Mouse (Mus musculus): ENCODE results near the gene Spem2. TPM values are rescaled to one million over a fixed set of nuclear protein-coding genes. Genes with fewer than 3 reads are reported as not detected.

The Spem2 gene
- total RNA-seq, 2 experiments from 2014 or later, result not detected

DNA sequence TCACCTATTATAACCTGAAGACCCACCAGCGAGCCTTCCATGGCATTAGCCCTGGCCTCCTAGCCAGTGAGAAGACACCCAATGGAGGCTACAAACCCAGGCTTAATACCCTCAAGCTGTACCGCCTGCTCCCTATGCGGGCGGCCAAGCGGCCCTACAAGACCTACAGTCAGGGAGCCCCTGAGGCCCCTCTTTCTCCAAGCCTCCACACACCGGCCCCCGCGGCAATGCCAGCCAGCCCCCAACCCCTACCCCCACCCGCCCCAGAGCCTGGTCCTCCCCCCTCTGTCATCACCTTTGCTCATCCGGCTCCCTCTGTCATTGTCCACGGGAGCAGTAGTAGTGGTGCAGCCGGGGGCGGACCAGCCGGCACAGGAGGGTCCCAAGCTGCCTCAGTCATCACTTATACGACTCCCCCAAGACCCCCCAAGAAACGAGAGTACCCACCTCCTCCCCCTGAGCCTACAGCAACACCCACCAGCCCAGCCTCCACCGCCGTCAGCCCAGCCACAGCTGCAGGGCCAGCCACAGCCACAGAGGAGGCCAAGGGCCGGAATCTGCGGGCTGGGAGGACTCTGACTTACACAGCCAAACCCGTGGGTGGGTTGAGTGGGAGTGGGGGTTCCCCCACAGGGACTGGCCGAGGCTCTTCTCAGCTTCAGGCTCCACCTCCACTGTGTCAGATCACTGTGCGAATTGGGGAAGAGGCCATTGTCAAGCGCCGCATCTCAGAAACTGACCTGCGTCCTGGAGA, 40.6 kb downstream of the Spem2 start:
- DNase-seq (ENCODE audit: low spot score in 2 of 2), result no peak
- intact Hi-C loops (cut with DNase I), result no loop called here

DNA sequence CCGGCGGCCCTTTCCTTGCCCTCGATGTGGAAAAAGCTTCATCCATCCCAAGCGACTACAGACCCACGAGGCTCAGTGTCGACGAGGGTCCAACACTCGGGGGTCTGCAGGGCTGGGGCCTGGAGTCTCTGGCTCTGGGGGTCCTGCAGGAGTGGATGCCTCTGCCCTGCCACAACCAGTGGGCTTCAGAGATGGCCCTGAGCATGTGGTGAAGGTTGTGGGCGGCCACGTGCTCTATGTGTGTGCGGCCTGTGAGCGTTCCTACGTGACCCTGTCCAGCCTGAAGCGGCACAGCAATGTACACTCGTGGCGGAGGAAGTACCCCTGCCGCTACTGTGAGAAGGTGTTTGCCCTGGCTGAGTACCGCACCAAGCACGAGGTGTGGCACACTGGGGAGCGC, 41.8 kb downstream of the Spem2 start:
- intact Hi-C loops (cut with DNase I), result no loop called here

DNA sequence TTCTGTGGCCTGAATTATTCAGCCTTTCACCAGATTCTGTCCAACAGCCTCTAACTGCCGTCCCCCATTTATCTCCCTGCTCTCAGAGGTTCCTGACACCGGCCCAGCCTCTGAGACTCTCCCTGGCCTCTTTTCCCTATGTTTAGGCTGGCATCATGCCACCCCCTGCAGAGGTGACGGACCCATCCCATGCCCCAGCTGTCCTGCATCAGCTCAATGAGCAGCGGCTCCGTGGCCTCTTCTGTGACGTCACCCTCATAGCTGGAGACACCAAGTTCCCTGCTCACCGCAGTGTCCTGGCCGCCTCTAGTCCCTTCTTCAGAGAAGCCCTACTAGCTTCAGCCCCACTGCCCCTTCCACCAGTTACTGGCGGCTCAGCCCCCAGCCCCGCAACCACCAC, 42.5 kb downstream of the Spem2 start:
- no peak for DNase-seq (ENCODE audit: low spot score in 2 of 2)
- intact Hi-C loops (cut with DNase I), result no loop called here

More for the DNA sequence above, 41.8 kb downstream of the Spem2 start:
- no peak for DNase-seq (ENCODE audit: low spot score in 2 of 2)

DNA sequence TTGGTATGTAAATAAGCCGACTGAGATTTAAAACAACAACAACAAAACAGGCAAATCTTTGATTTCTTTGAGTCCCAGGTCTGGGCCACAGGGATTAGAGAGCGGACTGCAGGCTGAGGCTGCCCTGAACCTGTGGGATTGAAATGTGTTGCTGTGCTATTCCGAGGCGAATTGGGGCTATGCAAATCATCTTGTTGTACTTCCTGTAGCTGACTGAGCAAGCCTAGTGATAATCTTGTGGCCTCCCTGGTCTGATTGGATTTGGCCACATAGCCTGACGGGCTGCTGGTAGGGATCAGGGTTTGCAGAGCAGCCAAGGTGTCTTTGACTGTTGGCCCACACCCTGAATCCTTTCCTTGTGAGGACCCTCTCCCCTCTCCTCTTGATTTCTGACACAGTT, 43.3 kb downstream of the Spem2 start:
- no peak for DNase-seq (ENCODE audit: low spot score in 2 of 2)
- intact Hi-C loops (cut with DNase I), result no loop called here

DNA sequence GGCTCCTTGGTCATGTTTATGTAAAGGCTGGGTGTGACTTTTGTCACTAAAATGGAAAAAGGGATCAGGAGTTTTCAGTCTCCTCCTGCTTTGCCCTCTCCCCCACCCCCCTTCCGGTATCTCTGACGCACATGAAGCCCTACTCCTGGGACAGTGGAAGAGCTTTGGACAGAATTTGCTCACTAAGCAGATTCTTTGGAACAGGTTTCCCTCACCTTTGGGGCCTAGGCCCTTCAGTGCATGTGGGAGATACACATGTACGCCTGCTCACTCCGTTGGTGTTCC, 50.7 kb downstream of the Spem2 start:
- intact Hi-C loops (cut with DNase I), result no loop called here
- DNase-seq (ENCODE audit: low spot score in 2 of 2), result no peak

DNA sequence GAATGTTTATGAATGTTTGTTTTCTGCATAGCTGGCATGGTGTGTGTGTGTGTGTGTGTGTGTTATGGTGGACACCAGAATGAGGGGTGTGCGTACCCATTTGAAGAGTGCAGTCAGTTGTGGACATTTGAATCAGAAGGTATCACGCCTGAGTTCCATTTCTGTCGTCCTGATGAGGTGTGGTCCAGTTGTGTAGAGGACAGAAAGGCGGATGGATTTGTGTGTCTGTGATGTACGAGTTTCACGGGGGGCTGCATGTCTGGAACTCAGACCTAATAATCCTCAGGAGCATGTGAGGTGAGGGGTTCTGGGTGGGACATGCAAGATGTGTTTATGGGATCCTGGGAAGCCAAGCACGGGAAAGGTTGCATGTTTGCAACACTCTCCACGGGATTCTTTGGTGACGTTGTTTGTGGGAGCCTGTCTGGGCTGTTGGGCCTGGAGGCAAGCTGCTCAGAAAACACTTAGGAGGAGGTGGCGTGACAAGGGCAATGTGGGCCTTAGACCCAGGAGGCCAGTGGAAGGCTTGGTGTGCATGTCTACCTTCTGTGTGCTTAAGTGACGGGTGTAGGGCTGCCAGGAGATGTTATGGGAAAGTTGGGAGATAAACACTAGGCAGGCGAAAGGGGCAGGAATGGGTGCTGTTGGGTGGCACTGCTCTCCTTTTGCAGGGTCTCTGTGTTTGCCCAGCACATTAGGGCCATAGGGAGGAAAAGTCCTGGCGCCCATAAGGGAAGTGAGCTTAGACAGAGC, 51.2 kb downstream of the Spem2 start:
- intact Hi-C loops (cut with DNase I), result no loop called here
- DNase-seq (ENCODE audit: low spot score in 2 of 2), result no peak

Other genes starting within 250 kb of the Spem2 start
- 1 to 10 TPM; 6.9 to 8.3 TPM for gene Wrap53, start 238.2 kb downstream of the Spem2 start, total RNA-seq (2021)
- gene Trp53, start 238.1 kb downstream of the Spem2 start, total RNA-seq (2021), result 10 to 100 TPM; 21.2 to 21.9 TPM
- gene Atp1b2, start 212.5 kb downstream of the Spem2 start, total RNA-seq (2021), result 100 to 1,000 TPM; 451 to 452 TPM
- gene Shbg, start 200.6 kb downstream of the Spem2 start, total RNA-seq (2021), result not detected
- gene Sat2, start 196.4 kb downstream of the Spem2 start, total RNA-seq (2021), result 10 to 100 TPM in 1 of 2 experiments, 1 to 10 TPM in 1; 9.9 to 10.2 TPM
- 100 to 1,000 TPM; 107 TPM for gene Fxr2, start 185.5 kb downstream of the Spem2 start, total RNA-seq (2021)
- gene Sox15, start 163.2 kb downstream of the Spem2 start, total RNA-seq (2021), result not detected
- 10 to 100 TPM; 77.6 to 83.7 TPM for gene Mpdu1, start 155.8 kb downstream of the Spem2 start, total RNA-seq (2021)
- 10 to 100 TPM; 13.5 to 13.8 TPM for gene Cd68, start 152.3 kb downstream of the Spem2 start, total RNA-seq (2021)
- gene Eif4a1, start 146.0 kb downstream of the Spem2 start, total RNA-seq (2021), result 100 to 1,000 TPM; 368 to 371 TPM
- 100 to 1,000 TPM in 1 of 2 experiments, 10 to 100 TPM in 1; 91.5 to 102 TPM for gene Senp3, start 136.4 kb downstream of the Spem2 start, total RNA-seq (2021)
- gene Tnfsf13, start 132.7 kb downstream of the Spem2 start, total RNA-seq (2021), result 1 to 10 TPM; 1.7 to 2.0 TPM
- 1 to 10 TPM; 5.8 to 7.6 TPM for gene Tnfsf12, start 122.6 kb downstream of the Spem2 start, total RNA-seq (2021)
- gene Tnfsfm13, start 122.4 kb downstream of the Spem2 start, total RNA-seq (2021), result under 1 TPM; 0.81 to 0.95 TPM
- gene Polr2a, start 59.8 kb downstream of the Spem2 start, total RNA-seq (2021), result 10 to 100 TPM; 54.3 to 54.4 TPM
- gene Slc35g3, start 56.5 kb downstream of the Spem2 start, total RNA-seq (2021), result not detected
- 10 to 100 TPM; 71.1 to 86.9 TPM for gene Zbtb4, start 52.6 kb downstream of the Spem2 start, total RNA-seq (2021)
- gene Chrnb1, start 22.5 kb downstream of the Spem2 start, total RNA-seq (2021), result under 1 TPM; 0.76 to 0.79 TPM
- 10 to 100 TPM; 15.4 to 20.4 TPM for gene Fgf11, start 16.6 kb downstream of the Spem2 start, total RNA-seq (2021)
- gene Tmem102, start 12.8 kb downstream of the Spem2 start, total RNA-seq (2021), result not detected
- not detected for gene Gm39566, start 3.2 kb downstream of the Spem2 start, total RNA-seq (2021)
- gene Spem1, start 3.7 kb upstream of the Spem2 start, total RNA-seq (2021), result under 1 TPM in 1 of 2 experiments, not detected in 1; 0.32 TPM
- gene Nlgn2, start 19.3 kb upstream of the Spem2 start, total RNA-seq (2021), result 100 to 1,000 TPM; 277 to 281 TPM
- gene Tmem256, start 20.0 kb upstream of the Spem2 start, total RNA-seq (2021), result 100 to 1,000 TPM; 160 to 167 TPM
- 10 to 100 TPM; 19.5 to 22.3 TPM for gene Plscr3, start 27.9 kb upstream of the Spem2 start, total RNA-seq (2021)
- gene Tnk1, start 40.3 kb upstream of the Spem2 start, total RNA-seq (2021), result not detected
- gene Tmem95, start 59.6 kb upstream of the Spem2 start, total RNA-seq (2021), result not detected
- 1 to 10 TPM in 1 of 2 experiments, under 1 TPM in 1; 0.86 to 1.4 TPM for gene Kctd11, start 62.9 kb upstream of the Spem2 start, total RNA-seq (2021)
- gene Acap1, start 77.1 kb upstream of the Spem2 start, total RNA-seq (2021), result not detected
- gene 2810408A11Rik, start 82.5 kb upstream of the Spem2 start, total RNA-seq (2021), result under 1 TPM in 1 of 2 experiments, not detected in 1; 0.38 TPM
- gene Neurl4, start 82.6 kb upstream of the Spem2 start, total RNA-seq (2021), result 100 to 1,000 TPM; 121 to 125 TPM
- gene Gps2, start 95.4 kb upstream of the Spem2 start, total RNA-seq (2021), result 10 to 100 TPM; 24.9 to 26.0 TPM
- 100 to 1,000 TPM; 468 to 473 TPM for gene Eif5a, start 103.5 kb upstream of the Spem2 start, total RNA-seq (2021)
- 10 to 100 TPM in 1 of 2 experiments, 1 to 10 TPM in 1; 8.4 to 11.3 TPM for gene Ybx2, start 117.3 kb upstream of the Spem2 start, total RNA-seq (2021)
- gene Slc2a4, start 129.7 kb upstream of the Spem2 start, total RNA-seq (2021), result 1 to 10 TPM; 1.9 to 2.4 TPM
- gene Cldn7, start 146.3 kb upstream of the Spem2 start, total RNA-seq (2021), result not detected
- gene Ctdnep1, start 162.7 kb upstream of the Spem2 start, total RNA-seq (2021), result 100 to 1,000 TPM; 115 TPM
- gene Elp5, start 164.1 kb upstream of the Spem2 start, total RNA-seq (2021), result 100 to 1,000 TPM; 103 to 107 TPM
- 100 to 1,000 TPM; 213 to 217 TPM for gene Gabarap, start 172.7 kb upstream of the Spem2 start, total RNA-seq (2021)
- gene Phf23, start 177.3 kb upstream of the Spem2 start, total RNA-seq (2021), result 10 to 100 TPM; 39.2 to 40.2 TPM
- 10 to 100 TPM; 27.3 to 30.0 TPM for gene Dvl2, start 182.1 kb upstream of the Spem2 start, total RNA-seq (2021)
- 10 to 100 TPM; 50.7 to 53.6 TPM for gene Acadvl, start 196.9 kb upstream of the Spem2 start, total RNA-seq (2021)
- gene Dlg4, start 198.5 kb upstream of the Spem2 start, total RNA-seq (2021), result 1,000 to 10,000 TPM in 1 of 2 experiments, 100 to 1,000 TPM in 1; 1,000 to 1,075 TPM
- gene Asgr1, start 235.6 kb upstream of the Spem2 start, total RNA-seq (2021), result 1 to 10 TPM; 1.9 to 2.4 TPM

Measured in left cerebral cortex, postnatal 14 days (tissue).